In genomic region chr11:56351798-56352366, GRCm38 (mm10) we compare ENCODE assay signal across 21 mouse cellular contexts.
A peak's percentile ranks its signal among the peaks of the same experiment; 100 is the strongest.
DNase-seq lines count a peak whose midpoint lies in the region; ATAC-seq lines count a peak whose summit lies in the region.
"Had no signal": no experiment of that assay in that cellular context is flagged by ENCODE, and none has a peak within 500 bp of the region (broad histone marks: within the 10 kb centered on the region; RNA-seq: fewer than 3 reads in every experiment).

No protein-coding gene starts in this region.

- H3K36me3 ChIP-seq in forebrain, embryonic 15.5 days, result no peaks in the 10 kb centered on the region
- H3K36me3 ChIP-seq in forebrain, embryonic 11.5 days (ENCODE audit: control insufficient read depth, insufficient read depth, low read length), result no peaks in the 10 kb centered on the region
- no peaks in the 10 kb centered on the region for H3K36me3 ChIP-seq in forebrain, embryonic 16.5 days (ENCODE audit: control insufficient read depth, insufficient read depth)
- H3K36me3 ChIP-seq: liver, embryonic 13.5 days; midbrain, embryonic 15.5 days had no signal

- H3K9me3 ChIP-seq in forebrain, embryonic 15.5 days, result no peaks in the 10 kb centered on the region
- H3K9me3 ChIP-seq in forebrain, embryonic 11.5 days (ENCODE audit: control insufficient read depth, low read length), result no peaks in the 10 kb centered on the region
- no peaks in the 10 kb centered on the region for H3K9me3 ChIP-seq in forebrain, embryonic 16.5 days (ENCODE audit: control insufficient read depth, low read length)
- H3K9me3 ChIP-seq: liver, embryonic 13.5 days; megakaryocyte, embryonic 14.5 days; midbrain, embryonic 15.5 days had no signal

- 51% methylated on average over 7 of the region's 7 CpGs for WGBS in forebrain, embryonic 15.5 days
- 73% methylated on average over 7 of the region's 7 CpGs for WGBS in forebrain, embryonic 11.5 days
- WGBS in forebrain, embryonic 16.5 days, result 49% methylated on average over 7 of the region's 7 CpGs

- H3K27me3 ChIP-seq in forebrain, embryonic 15.5 days, result no peaks in the 10 kb centered on the region
- H3K27me3 ChIP-seq in forebrain, embryonic 11.5 days (ENCODE audit: control insufficient read depth, insufficient read depth, low read length), result no peaks in the 10 kb centered on the region
- H3K27me3 ChIP-seq in forebrain, embryonic 16.5 days (replicated peaks; ENCODE audit: control insufficient read depth, insufficient read depth, low read length), result no peaks in the 10 kb centered on the region
- H3K27me3 ChIP-seq: liver, embryonic 13.5 days; megakaryocyte, embryonic 14.5 days; midbrain, embryonic 15.5 days; Patski had no signal

- ATAC-seq in forebrain, embryonic 15.5 days (replicated peaks), result peak; percentile 53; the same call in 1 of the 2 replicates
- no peak for ATAC-seq in forebrain, embryonic 11.5 days (replicated peaks; ENCODE audit: low FRiP score)
- ATAC-seq in forebrain, embryonic 16.5 days, result peak; percentile 78
- ATAC-seq in inflammation-experienced regulatory T-cells, adult 6 months, result no peak
- ATAC-seq: midbrain, embryonic 15.5 days; Patski had no signal

- no peak overlapping the region for H3K4me2 ChIP-seq in forebrain, embryonic 15.5 days (replicated peaks)
- no peak overlapping the region for H3K4me2 ChIP-seq in forebrain, embryonic 11.5 days (ENCODE audit: low read depth, low read length, severe bottlenecking)
- no peak overlapping the region for H3K4me2 ChIP-seq in forebrain, embryonic 16.5 days (ENCODE audit: low read length)
- H3K4me2 ChIP-seq: heart, embryonic 11.5 days; liver, embryonic 13.5 days; midbrain, embryonic 15.5 days had no signal

- no peak overlapping the region for H3K9ac ChIP-seq in forebrain, embryonic 15.5 days (replicated peaks)
- H3K9ac ChIP-seq in forebrain, embryonic 11.5 days (ENCODE audit: low read length), result no peak overlapping the region
- H3K9ac ChIP-seq in forebrain, embryonic 16.5 days (replicated peaks; ENCODE audit: low read depth, low read length), result no peak overlapping the region
- H3K9ac ChIP-seq: liver, embryonic 13.5 days; midbrain, embryonic 15.5 days had no signal

- no peak overlapping the region for H3K4me3 ChIP-seq in forebrain, embryonic 15.5 days
- no peak overlapping the region for H3K4me3 ChIP-seq in forebrain, embryonic 11.5 days (ENCODE audit: low read depth, low read length)
- H3K4me3 ChIP-seq in forebrain, embryonic 16.5 days (replicated peaks; ENCODE audit: low read length), result no peak overlapping the region
- H3K4me3 ChIP-seq: left cerebral cortex, adult 2 months; liver, embryonic 13.5 days; megakaryocyte, embryonic 14.5 days; midbrain, embryonic 15.5 days had no signal

- no peaks in the 10 kb centered on the region for H3K4me1 ChIP-seq in forebrain, embryonic 15.5 days
- no peaks in the 10 kb centered on the region for H3K4me1 ChIP-seq in forebrain, embryonic 11.5 days (replicated peaks; ENCODE audit: control insufficient read depth, insufficient read depth, low read length)
- H3K4me1 ChIP-seq in forebrain, embryonic 16.5 days (replicated peaks; ENCODE audit: control insufficient read depth, insufficient read depth, low read length), result no peaks in the 10 kb centered on the region
- H3K4me1 ChIP-seq: liver, embryonic 13.5 days; megakaryocyte, embryonic 14.5 days; midbrain, embryonic 15.5 days had no signal

- peak overlapping the region; percentile 62 for H3K27ac ChIP-seq in forebrain, embryonic 15.5 days (replicated peaks)
- no peak overlapping the region for H3K27ac ChIP-seq in forebrain, embryonic 11.5 days (ENCODE audit: low read depth, low read length)
- peak overlapping the region; percentile 45; the same call in 1 of the 2 replicates for H3K27ac ChIP-seq in forebrain, embryonic 16.5 days (ENCODE audit: low read length)
- H3K27ac ChIP-seq: left cerebral cortex, adult 2 months; liver, embryonic 13.5 days; midbrain, embryonic 15.5 days had no signal

- no peak for DNase-seq in forebrain, embryonic 11.5 days (ENCODE audit: low spot score)
- peak; percentile 20 for DNase-seq in layer of hippocampus, adult 9-11 months
- DNase-seq in layer of hippocampus, postnatal 10 days (ENCODE audit: low spot score in 2 of 2), result no peak
- peak; percentile 46 for DNase-seq in NIH3T3 (ENCODE audit: low read depth)
- no peak for DNase-seq in kidney, postnatal 10 days
- DNase-seq: adrenal gland, postnatal 36 days; B cell, adult 2 months; cerebellum, postnatal 25 days; gastrocnemius, postnatal 36 days; liver, embryonic 13.5 days; right cerebral cortex, adult 18-20 months; spleen, adult 18-20 months; thymus, postnatal 36 days had no signal

Comparison
In these comparisons a context has a peak if more than half of its experiments do, and no peak if none do; other contexts are left out.
1. ATAC-seq: peak in forebrain, embryonic 15.5 days (single experiment) and forebrain, embryonic 16.5 days (single experiment); none in forebrain, embryonic 11.5 days (single experiment) and inflammation-experienced regulatory T-cells, adult 6 months (single experiment).
2. DNase-seq: peak in layer of hippocampus, adult 9-11 months (single experiment) and NIH3T3 (single experiment); none in forebrain, embryonic 11.5 days (single experiment), layer of hippocampus, postnatal 10 days (0 of 2) and kidney, postnatal 10 days (single experiment).